Mouse (Mus musculus) bone marrow, adult 2 months (tissue): ENCODE results near the gene Kcng3.

Experiments
- CTCF ChIP-seq: fragments of 200-500 bp; IDR thresholded peaks from 2 replicates; pipeline ENCODE4 v1.5.1; 2011; ENCODE audit warnings: low read length, control low read depth; ENCODE audit not compliant: control insufficient read depth, insufficient read depth
- POLR2A ChIP-seq: fragments of 200-500 bp; IDR thresholded peaks from 2 replicates; pipeline ENCODE4 v1.6.1; 2011; ENCODE audit warnings: low read depth, mild to moderate bottlenecking, control low read depth, low read length, borderline replicate concordance; ENCODE audit not compliant: control insufficient read depth

DNA sequence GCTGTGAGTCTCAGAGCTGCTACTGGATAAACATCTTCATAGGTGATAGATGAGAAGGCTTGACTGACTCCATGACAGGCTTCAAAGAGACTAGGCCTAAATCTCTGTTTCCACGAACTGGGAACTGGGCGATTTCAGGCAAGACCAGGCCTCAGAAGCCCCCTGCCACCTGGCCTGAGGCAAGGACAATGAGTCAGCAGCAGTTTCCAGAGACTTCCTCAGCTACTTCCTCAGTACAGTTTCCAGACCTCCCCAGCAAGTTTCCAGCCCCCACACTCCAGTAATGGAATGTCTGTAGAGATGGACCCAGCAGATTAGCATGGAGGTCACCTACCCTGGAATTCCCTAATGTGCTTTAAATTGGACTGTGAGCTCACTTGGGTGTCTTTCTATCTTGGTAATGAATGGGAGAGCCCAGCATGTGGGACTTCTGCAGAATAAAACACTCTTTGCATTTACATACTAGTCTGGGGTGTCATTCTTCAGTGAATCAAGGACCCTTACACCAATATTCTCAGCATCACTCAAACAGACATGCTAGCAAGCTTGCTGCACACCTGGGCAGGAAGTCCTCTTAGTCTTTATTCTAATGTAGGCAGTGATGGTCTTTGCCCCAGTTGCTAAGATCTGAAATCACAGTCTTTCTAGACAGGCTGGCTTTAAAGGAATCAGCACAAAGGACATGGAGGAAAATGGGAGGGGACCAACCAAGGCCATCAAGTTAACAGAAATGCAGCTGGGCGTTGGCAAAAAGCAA, 36.4 kb upstream of the Kcng3 start:
- no peak for TF ChIP-seq CTCF
- no peak for TF ChIP-seq POLR2A
